Mouse (Mus musculus) induced T-regulatory cell, adult 2 months (primary cell): ENCODE data around the gene Gm45713.
"Not testable (repeated sequence)": the region's sequence is repeated elsewhere in the genome, so short reads cannot be mapped to it uniquely, and the experiment has no call there.

Source experiments
- DNase-seq: peaks from one replicate; pipeline ENCODE4 v3.0.0-alpha.2; 2012; ENCODE audit warnings: low read depth

Gm45713 gene

GRCm38 (mm10) chr7:45123186-45123570, 12.9 kb downstream of the Gm45713 start:
- DNase-seq, result peak; percentile 57

GRCm38 (mm10) chr7:45122561-45123185, 13.4 kb downstream of the Gm45713 start:
- peak; percentile 29 for DNase-seq

GRCm38 (mm10) chr7:45121966-45122365, 14.1 kb downstream of the Gm45713 start:
- no peak for DNase-seq

GRCm38 (mm10) chr7:45121404-45121803, 14.6 kb downstream of the Gm45713 start:
- DNase-seq, result peak; percentile 87

- peak; percentile 59 for DNase-seq
These were observed 16.0 kb downstream of the Gm45713 start for GRCm38 (mm10) chr7:45119780-45120709.

- no peak for DNase-seq
These were observed 17.7 kb downstream of the Gm45713 start for GRCm38 (mm10) chr7:45118336-45118735.

- DNase-seq, result no peak
These were observed 18.5 kb downstream of the Gm45713 start for GRCm38 (mm10) chr7:45117566-45117965.

GRCm38 (mm10) chr7:45113476-45113875, 22.6 kb downstream of the Gm45713 start:
- DNase-seq, result no peak

- DNase-seq, result no peak
These were observed 23.5 kb downstream of the Gm45713 start for GRCm38 (mm10) chr7:45112529-45112928.

GRCm38 (mm10) chr7:45111940-45112339, 24.1 kb downstream of the Gm45713 start:
- DNase-seq, result no peak

- not testable (repeated sequence) for DNase-seq
These were observed 25.9 kb downstream of the Gm45713 start for GRCm38 (mm10) chr7:45110089-45110488.

GRCm38 (mm10) chr7:45107052-45107645, 28.9 kb downstream of the Gm45713 start:
- DNase-seq, result no peak

GRCm38 (mm10) chr7:45106441-45106840, 29.6 kb downstream of the Gm45713 start:
- DNase-seq, result no peak

GRCm38 (mm10) chr7:45105491-45105890, 30.5 kb downstream of the Gm45713 start:
- no peak for DNase-seq

GRCm38 (mm10) chr7:45104941-45105340, 31.1 kb downstream of the Gm45713 start:
- no peak for DNase-seq

GRCm38 (mm10) chr7:45103652-45104180, 32.3 kb downstream of the Gm45713 start, which contains the start of gene Fcgrt:
Gene Fcgrt (minus strand): TSS chr7:45103851.
- DNase-seq, result no peak

GRCm38 (mm10) chr7:45102940-45103585, 33.0 kb downstream of the Gm45713 start:
- no peak for DNase-seq

- no peak for DNase-seq
These were observed 33.6 kb downstream of the Gm45713 start for GRCm38 (mm10) chr7:45102441-45102840.

GRCm38 (mm10) chr7:45100046-45100445, 36.0 kb downstream of the Gm45713 start:
- DNase-seq, result no peak

- peak; percentile 62 for DNase-seq
These were observed 37.3 kb downstream of the Gm45713 start for GRCm38 (mm10) chr7:45098541-45099240.

GRCm38 (mm10) chr7:45097479-45097878, 38.6 kb downstream of the Gm45713 start:
- no peak for DNase-seq
